Mouse (Mus musculus) A20 (cell line): ENCODE measurements around the gene Rreb1.

Experiments used
- DNase-seq: peaks from one replicate; pipeline ENCODE4 v3.0.0-alpha.2; 2011; ENCODE audit warnings: low read depth, low spot score

Rreb1 gene

GRCm38 (mm10) chr13:37779251-37779667, 1.1 kb downstream of the Rreb1 start:
- DNase-seq: no peak

- DNase-seq: peak; percentile 20
Measured at GRCm38 (mm10) chr13:37781557-37781956, 3.4 kb downstream of the Rreb1 start.

- DNase-seq: no peak
Measured at GRCm38 (mm10) chr13:37782144-37782543, 3.9 kb downstream of the Rreb1 start.

- no peak for DNase-seq
Measured at GRCm38 (mm10) chr13:37783676-37784075, 5.5 kb downstream of the Rreb1 start.

- no peak for DNase-seq
Measured at GRCm38 (mm10) chr13:37784226-37784625, 6.0 kb downstream of the Rreb1 start.

- peak; percentile 32 for DNase-seq
Measured at GRCm38 (mm10) chr13:37792739-37793336, 14.6 kb downstream of the Rreb1 start.

GRCm38 (mm10) chr13:37798811-37799210, 20.6 kb downstream of the Rreb1 start:
- no peak for DNase-seq

GRCm38 (mm10) chr13:37799413-37799812, 21.2 kb downstream of the Rreb1 start:
- no peak for DNase-seq

- DNase-seq: peak; percentile 84
Measured at GRCm38 (mm10) chr13:37801101-37802075, 23.2 kb downstream of the Rreb1 start.

- DNase-seq: no peak
Measured at GRCm38 (mm10) chr13:37802246-37803003, 24.2 kb downstream of the Rreb1 start.

GRCm38 (mm10) chr13:37803244-37803643, 25.0 kb downstream of the Rreb1 start:
- DNase-seq: no peak

GRCm38 (mm10) chr13:37804023-37804422, 25.8 kb downstream of the Rreb1 start:
- no peak for DNase-seq

GRCm38 (mm10) chr13:37815001-37815400, 36.8 kb downstream of the Rreb1 start:
- no peak for DNase-seq

- no peak for DNase-seq
Measured at GRCm38 (mm10) chr13:37816736-37817135, 38.5 kb downstream of the Rreb1 start.

GRCm38 (mm10) chr13:37821413-37821812, 43.2 kb downstream of the Rreb1 start:
- DNase-seq: no peak

GRCm38 (mm10) chr13:37824331-37824920, 46.2 kb downstream of the Rreb1 start:
- DNase-seq: no peak

GRCm38 (mm10) chr13:37824956-37825645, 46.9 kb downstream of the Rreb1 start:
- no peak for DNase-seq

GRCm38 (mm10) chr13:37825646-37826280, 47.6 kb downstream of the Rreb1 start:
- DNase-seq: peak; percentile 82

- peak; percentile 73 for DNase-seq
Measured at GRCm38 (mm10) chr13:37826281-37826993, 48.2 kb downstream of the Rreb1 start.

GRCm38 (mm10) chr13:37826994-37827262, 48.7 kb downstream of the Rreb1 start:
- DNase-seq: no peak
